Mouse (Mus musculus) kidney, embryonic 14.5 days (tissue): ENCODE measurements around the gene Hormad2. TPM values are rescaled to one million over a fixed set of nuclear protein-coding genes. Genes with fewer than 3 reads are reported as not detected.

Experiments
- ATAC-seq: fragments of 200-750 bp; cut with Nextera tagmentation; 2 replicates; pipeline ENCODE4 v1.8.0; 2017; ENCODE audit warnings: moderate number of reproducible peaks, mild to moderate bottlenecking, moderate TSS enrichment, moderate library complexity; ENCODE audit not compliant: low FRiP score, low TSS enrichment
- H3K27ac ChIP-seq: fragments of 300-500 bp; sonication (generic); 2 replicates; pipeline ENCODE4 v1.5.1; 2014; ENCODE audit warnings: low read depth, mild to moderate bottlenecking, low read length, moderate library complexity, mixed read lengths
- H3K27me3 ChIP-seq: fragments of 300-500 bp; sonication (generic); 2 replicates; pipeline ENCODE4 v1.6.1; 2014; ENCODE audit warnings: mild to moderate bottlenecking, low read length; ENCODE audit not compliant: control insufficient read depth, insufficient read depth
- H3K36me3 ChIP-seq: fragments of 300-500 bp; sonication (generic); 2 replicates; pipeline ENCODE4 v1.6.1; 2014; ENCODE audit warnings: low read length, mixed read lengths; ENCODE audit not compliant: control insufficient read depth, insufficient read depth
- H3K4me1 ChIP-seq: fragments of 300-500 bp; sonication (generic); 2 replicates; pipeline ENCODE4 v1.6.1; 2014; ENCODE audit warnings: low read length, mixed read lengths; ENCODE audit not compliant: control insufficient read depth, insufficient read depth
- H3K4me2 ChIP-seq: fragments of 300-500 bp; sonication (generic); replicated peaks from 2 replicates; pipeline ENCODE4 v1.6.1; 2014; ENCODE audit warnings: low read depth, mild to moderate bottlenecking, low read length
- H3K4me3 ChIP-seq: fragments of 300-500 bp; sonication (generic); 2 replicates; pipeline ENCODE4 v1.5.1; 2014; ENCODE audit warnings: mild to moderate bottlenecking, low read length
- H3K9ac ChIP-seq: fragments of 300-500 bp; sonication (generic); 2 replicates; pipeline ENCODE4 v1.6.1; 2014; ENCODE audit warnings: low read depth, mild to moderate bottlenecking, low read length, moderate library complexity
- H3K9me3 ChIP-seq: fragments of 300-500 bp; sonication (generic); 2 replicates; pipeline ENCODE4 v1.6.1; 2016; ENCODE audit warnings: low read length; ENCODE audit not compliant: control insufficient read depth
- WGBS: fragments of 180-500 bp; shearing (Covaris S2); extraction: QIAGEN DNeasy Blood & Tissue Kit; methylation state at CpG from one replicate; pipeline ENCODE4 v1.1.7; 2014; 5-methylcytosine and 5-hydroxymethylcytosine counted together
- polyA plus RNA-seq: library from polyadenylated mRNA; unstranded; fragments of >200 nt; fragmentation: Nextera tagmentation; extraction: Ambion mirVana; gene quantifications from 2 replicates; pipeline ENCODE4 v1.2.1, GENCODE M21; 2014

The Hormad2 gene
- polyA plus RNA-seq, 1 experiment from 2014 or later = 0.16 TPM

GRCm38 (mm10) chr11:4388018-4388417, 52.9 kb downstream of the Hormad2 start:
- H3K9me3 ChIP-seq = no peaks in the 10 kb centered on the region
- H3K27me3 ChIP-seq = no peaks in the 10 kb centered on the region
- H3K4me2 ChIP-seq = no peak overlapping the region
- WGBS = 37% methylated on average over 2 of the region's 2 CpGs
- no peak overlapping the region for H3K4me3 ChIP-seq
- no peak for ATAC-seq
- H3K9ac ChIP-seq = no peak overlapping the region
- H3K36me3 ChIP-seq = no peaks in the 10 kb centered on the region
- no peak overlapping the region for H3K27ac ChIP-seq
- no peaks in the 10 kb centered on the region for H3K4me1 ChIP-seq

- no peaks in the 10 kb centered on the region for H3K9me3 ChIP-seq
- H3K4me3 ChIP-seq = no peak overlapping the region
- no peaks in the 10 kb centered on the region for H3K4me1 ChIP-seq
- no peak for ATAC-seq
- H3K27ac ChIP-seq = no peak overlapping the region
- H3K9ac ChIP-seq = no peak overlapping the region
- 89% methylated on average over 7 of the region's 7 CpGs for WGBS
- no peaks in the 10 kb centered on the region for H3K36me3 ChIP-seq
- no peaks in the 10 kb centered on the region for H3K27me3 ChIP-seq
- no peak overlapping the region for H3K4me2 ChIP-seq
These were observed 58.6 kb downstream of the Hormad2 start for GRCm38 (mm10) chr11:4382321-4382720.

- no peaks in the 10 kb centered on the region for H3K9me3 ChIP-seq
- WGBS = 75% methylated on average over 4 of the region's 4 CpGs
- no peak overlapping the region for H3K9ac ChIP-seq
- no peak for ATAC-seq
- no peaks in the 10 kb centered on the region for H3K27me3 ChIP-seq
- H3K4me2 ChIP-seq = no peak overlapping the region
- H3K36me3 ChIP-seq = no peaks in the 10 kb centered on the region
- no peak overlapping the region for H3K27ac ChIP-seq
- no peaks in the 10 kb centered on the region for H3K4me1 ChIP-seq
- H3K4me3 ChIP-seq = no peak overlapping the region
These were observed 61.0 kb downstream of the Hormad2 start for GRCm38 (mm10) chr11:4379857-4380256.

- H3K27me3 ChIP-seq = no peaks in the 10 kb centered on the region
- H3K36me3 ChIP-seq = no peaks in the 10 kb centered on the region
- no peaks in the 10 kb centered on the region for H3K9me3 ChIP-seq
- no peak overlapping the region for H3K9ac ChIP-seq
- H3K4me3 ChIP-seq = no peak overlapping the region
- no peak for ATAC-seq
- no peaks in the 10 kb centered on the region for H3K4me1 ChIP-seq
- H3K27ac ChIP-seq = no peak overlapping the region
- WGBS = 75% methylated on average over 4 of the region's 4 CpGs
- H3K4me2 ChIP-seq = no peak overlapping the region
These were observed 74.5 kb downstream of the Hormad2 start for GRCm38 (mm10) chr11:4366389-4366788.

- no peak overlapping the region for H3K27ac ChIP-seq
- no peaks in the 10 kb centered on the region for H3K4me1 ChIP-seq
- no peaks in the 10 kb centered on the region for H3K9me3 ChIP-seq
- H3K4me3 ChIP-seq = no peak overlapping the region
- H3K36me3 ChIP-seq = no peaks in the 10 kb centered on the region
- no peak for ATAC-seq
- no peaks in the 10 kb centered on the region for H3K27me3 ChIP-seq
- H3K4me2 ChIP-seq = no peak overlapping the region
- 64% methylated on average over 5 of the region's 5 CpGs for WGBS
- H3K9ac ChIP-seq = no peak overlapping the region
These were observed 85.5 kb downstream of the Hormad2 start for GRCm38 (mm10) chr11:4355430-4355829.

- Histone ChIP-seq H3K9ac (no peak overlapping the region), H3K9me3 (no peaks in the 10 kb centered on the region), H3K4me3 (no peak overlapping the region), H3K27me3 (no peaks in the 10 kb centered on the region), H3K27ac (no peak overlapping the region), H3K4me2 (no peak overlapping the region), H3K4me1 (no peaks in the 10 kb centered on the region), H3K36me3 (no peaks in the 10 kb centered on the region)
- no peak for ATAC-seq
- 35% methylated on average over 3 of the region's 3 CpGs for WGBS
These were observed 88.3 kb downstream of the Hormad2 start for GRCm38 (mm10) chr11:4352637-4353036.

GRCm38 (mm10) chr11:4343926-4344325, 97.0 kb downstream of the Hormad2 start:
- WGBS = 31% methylated on average over 4 of the region's 4 CpGs
- Histone ChIP-seq H3K4me3 (no peak overlapping the region), H3K27ac (no peak overlapping the region)

GRCm38 (mm10) chr11:4342027-4342426, 98.9 kb downstream of the Hormad2 start:
- Histone ChIP-seq H3K4me3 (no peak overlapping the region), H3K4me1 (no peaks in the 10 kb centered on the region), H3K27ac (no peak overlapping the region), H3K27me3 (no peaks in the 10 kb centered on the region), H3K9ac (no peak overlapping the region), H3K9me3 (no peaks in the 10 kb centered on the region), H3K4me2 (no peak overlapping the region), H3K36me3 (no peaks in the 10 kb centered on the region)
- 57% methylated on average over 7 of the region's 7 CpGs for WGBS
- ATAC-seq = no peak

More at GRCm38 (mm10) chr11:4343926-4344325, 97.0 kb downstream of the Hormad2 start:
- Histone ChIP-seq H3K4me2 (no peak overlapping the region), H3K9ac (no peak overlapping the region), H3K9me3 (no peaks in the 10 kb centered on the region), H3K4me1 (no peaks in the 10 kb centered on the region), H3K27me3 (no peaks in the 10 kb centered on the region), H3K36me3 (no peaks in the 10 kb centered on the region)
- no peak for ATAC-seq

- Histone ChIP-seq H3K4me2 (no peak overlapping the region), H3K36me3 (no peaks in the 10 kb centered on the region), H3K9ac (no peak overlapping the region), H3K27ac (no peak overlapping the region), H3K27me3 (no peaks in the 10 kb centered on the region), H3K9me3 (no peaks in the 10 kb centered on the region), H3K4me1 (no peaks in the 10 kb centered on the region), H3K4me3 (no peak overlapping the region)
- 84% methylated on average over 9 of the region's 9 CpGs for WGBS
- ATAC-seq = no peak
These were observed 100.7 kb downstream of the Hormad2 start for GRCm38 (mm10) chr11:4340109-4340779.
